Mouse (Mus musculus): ENCODE measurements around the gene 1700008P02Rik.
"Not testable (repeated sequence)": the region's sequence is repeated elsewhere in the genome, so short reads cannot be mapped to it uniquely, and the experiment has no call there.

DNA sequence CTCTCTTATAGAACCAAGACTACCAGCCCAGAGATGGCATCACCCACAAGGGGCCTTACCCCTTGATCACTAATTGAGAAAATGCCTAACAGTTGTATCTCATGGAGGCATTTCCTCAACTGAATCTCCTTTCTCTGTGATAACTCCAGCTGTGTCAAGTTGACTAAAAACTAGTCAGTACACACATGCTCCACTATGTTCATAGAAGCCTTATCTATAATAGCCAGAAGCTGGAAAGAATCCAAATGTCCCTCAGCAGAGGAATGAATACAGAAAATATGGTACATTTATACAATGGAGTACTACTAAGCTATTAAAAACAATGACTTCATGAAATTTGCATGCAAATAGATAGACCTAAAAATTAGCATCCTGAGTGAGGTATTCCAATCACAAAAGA is 17.9 kb upstream of the 1700008P02Rik start:
- TF ChIP-seq GATA1 (IDR thresholded peaks at IDR 0.05; ENCODE audit: borderline replicate concordance, low read length); FLI1 (IDR thresholded peaks at IDR 0.05; ENCODE audit: low read length): not testable (repeated sequence)
